Mouse (Mus musculus) stomach, embryonic 15.5 days (tissue): ENCODE measurements around the gene Atp6v1d. TPM values are rescaled to one million over a fixed set of nuclear protein-coding genes. Genes with fewer than 3 reads are reported as not detected.

Experiments
- polyA plus RNA-seq: library from polyadenylated mRNA; unstranded; fragments of >200 nt; fragmentation: Nextera tagmentation; extraction: Ambion mirVana; gene quantifications from 2 replicates; pipeline ENCODE4 v1.2.1, GENCODE M21; 2015

Atp6v1d gene
- polyA plus RNA-seq, 1 experiment from 2014 or later: 59.3 TPM

Other genes with a start within 250 kb of the Atp6v1d start
- gene Fam71d, start 170.1 kb downstream of the Atp6v1d start, polyA plus RNA-seq: not detected in 2 replicates
- gene Mpp5, start 112.7 kb downstream of the Atp6v1d start, polyA plus RNA-seq: 20.7 and 21.2 TPM in 2 replicates
- gene Eif2s1, start 181 bp upstream of the Atp6v1d start, polyA plus RNA-seq: 202 and 224 TPM in 2 replicates
- 24.5 and 25.3 TPM in 2 replicates for gene Plek2, start 45.3 kb upstream of the Atp6v1d start, polyA plus RNA-seq
- gene Tmem229b, start 146.0 kb upstream of the Atp6v1d start, polyA plus RNA-seq: 6.1 and 6.5 TPM in 2 replicates
- 4.9 and 5.5 TPM in 2 replicates for gene Plekhh1, start 167.5 kb upstream of the Atp6v1d start, polyA plus RNA-seq
- gene Pigh, start 228.0 kb upstream of the Atp6v1d start, polyA plus RNA-seq: 31.7 and 33.0 TPM in 2 replicates